Mouse (Mus musculus) cerebellum, postnatal 4 days (tissue): ENCODE measurements around the gene Ddx24.

Experiments used
- DNase-seq, 2 experiments: peaks; one replicate each; pipeline ENCODE4 v3.0.0; 2022; ENCODE audit warnings: low spot score in 2 of 2, mixed read lengths in 1 of 2

Gene Ddx24

GRCm38 (mm10) chr12:103389982-103390381 is 35.6 kb downstream of the Ddx24 start:
- DNase-seq, result no peak

- no peak for DNase-seq
Observed at GRCm38 (mm10) chr12:103389348-103389727, 36.3 kb downstream of the Ddx24 start.

GRCm38 (mm10) chr12:103388505-103389347 is 36.9 kb downstream of the Ddx24 start, which contains the start of gene Otub2:
Gene Otub2 (plus strand): TSS chr12:103388682.
- peak; percentile 94 to 98 for DNase-seq

GRCm38 (mm10) chr12:103380226-103380625 is 45.4 kb downstream of the Ddx24 start:
- DNase-seq, result no peak

- no peak for DNase-seq
Observed at GRCm38 (mm10) chr12:103376774-103377173, 48.9 kb downstream of the Ddx24 start.

GRCm38 (mm10) chr12:103376124-103376523 is 49.5 kb downstream of the Ddx24 start:
- DNase-seq, result no peak

GRCm38 (mm10) chr12:103373530-103374236 is 51.9 kb downstream of the Ddx24 start:
- DNase-seq, result no peak

- DNase-seq, result peak in 1 of 2 experiments; percentile 62
Observed at GRCm38 (mm10) chr12:103371711-103372110, 53.9 kb downstream of the Ddx24 start.

- no peak for DNase-seq
Observed at GRCm38 (mm10) chr12:103370861-103371260, 54.8 kb downstream of the Ddx24 start.

- no peak for DNase-seq
Observed at GRCm38 (mm10) chr12:103368777-103369176, 56.9 kb downstream of the Ddx24 start.

GRCm38 (mm10) chr12:103368326-103368669 is 57.3 kb downstream of the Ddx24 start:
- no peak for DNase-seq

GRCm38 (mm10) chr12:103367620-103368325 is 57.9 kb downstream of the Ddx24 start:
- peak; percentile 87 to 90 for DNase-seq

GRCm38 (mm10) chr12:103367171-103367570 is 58.5 kb downstream of the Ddx24 start:
- no peak for DNase-seq

GRCm38 (mm10) chr12:103362336-103362735 is 63.3 kb downstream of the Ddx24 start:
- DNase-seq, result no peak

- no peak for DNase-seq
Observed at GRCm38 (mm10) chr12:103361539-103362307, 63.9 kb downstream of the Ddx24 start.

GRCm38 (mm10) chr12:103360812-103361211 is 64.8 kb downstream of the Ddx24 start:
- no peak for DNase-seq

- DNase-seq, result no peak
Observed at GRCm38 (mm10) chr12:103358951-103359801, 66.5 kb downstream of the Ddx24 start.

- DNase-seq, result no peak
Observed at GRCm38 (mm10) chr12:103358216-103358615, 67.4 kb downstream of the Ddx24 start.
